Mouse (Mus musculus) embryonic facial prominence, embryonic 15.5 days (tissue): ENCODE results near the gene Cyren. TPM values are rescaled to one million over a fixed set of nuclear protein-coding genes. Genes with fewer than 3 reads are reported as not detected.

Experiments used
- ATAC-seq: fragments of 200-750 bp; cut with Nextera tagmentation; 2 replicates; pipeline ENCODE4 v1.8.0; 2017; ENCODE audit warnings: low read depth, moderate TSS enrichment; ENCODE audit not compliant: insufficient number of reproducible peaks, low FRiP score, low TSS enrichment
- H3K27ac ChIP-seq: fragments of 300-500 bp; sonication (generic); replicated peaks from 2 replicates; pipeline ENCODE4 v1.5.1; 2015; ENCODE audit warnings: mild to moderate bottlenecking, inconsistent platforms
- H3K27me3 ChIP-seq: fragments of 300-500 bp; sonication (generic); 2 replicates; pipeline ENCODE4 v1.6.1; 2015; ENCODE audit warnings: inconsistent platforms
- H3K36me3 ChIP-seq: fragments of 300-500 bp; sonication (generic); 2 replicates; pipeline ENCODE4 v1.6.1; 2015; ENCODE audit warnings: mild to moderate bottlenecking, inconsistent platforms
- H3K4me1 ChIP-seq: fragments of 300-500 bp; sonication (generic); 2 replicates; pipeline ENCODE4 v1.6.1; 2015; ENCODE audit warnings: inconsistent platforms
- H3K4me2 ChIP-seq: fragments of 300-500 bp; sonication (generic); replicated peaks from 2 replicates; pipeline ENCODE4 v1.6.1; 2015; ENCODE audit warnings: mild to moderate bottlenecking, inconsistent platforms
- H3K4me3 ChIP-seq: fragments of 300-500 bp; sonication (generic); replicated peaks from 2 replicates; pipeline ENCODE4 v1.5.1; 2015; ENCODE audit warnings: mild to moderate bottlenecking, inconsistent platforms
- H3K9ac ChIP-seq: fragments of 300-500 bp; sonication (generic); 2 replicates; pipeline ENCODE4 v1.6.1; 2015; ENCODE audit warnings: inconsistent platforms
- H3K9me3 ChIP-seq: fragments of 300-500 bp; sonication (generic); replicated peaks from 2 replicates; pipeline ENCODE4 v1.6.1; 2016; ENCODE audit warnings: inconsistent platforms
- WGBS: fragments of 180-500 bp; shearing (Covaris S2); methylation state at CpG from one replicate; pipeline ENCODE4 v1.1.7; 2015; 5-methylcytosine and 5-hydroxymethylcytosine counted together
- polyA plus RNA-seq: library from polyadenylated mRNA; unstranded; fragments of >200 nt; fragmentation: Nextera tagmentation; extraction: Ambion mirVana; gene quantifications from 2 replicates; pipeline ENCODE4 v1.2.1, GENCODE M21; 2015

Cyren gene
- polyA plus RNA-seq, 1 experiment from 2014 or later, result 17.4 TPM

- 39% methylated on average over 8 of the region's 8 CpGs for WGBS
- no peaks in the 10 kb centered on the region for H3K9me3 ChIP-seq
- H3K4me2 ChIP-seq, result peak overlapping the region; percentile 79
- peaks cover 11% of the 10 kb centered on the region for H3K4me1 ChIP-seq
- no peaks in the 10 kb centered on the region for H3K27me3 ChIP-seq
- peak overlapping the region; percentile 87 for H3K4me3 ChIP-seq
- ATAC-seq, result no peak
- peak overlapping the region; percentile 62; the same call in 1 of the 2 replicates for H3K9ac ChIP-seq
- H3K36me3 ChIP-seq, result peaks cover 29% of the 10 kb centered on the region
- peak overlapping the region; percentile 92; the same call in 1 of the 2 replicates for H3K27ac ChIP-seq
Measured at GRCm38 (mm10) chr6:34909631-34910345, 31.9 kb upstream of the Cyren start.

GRCm38 (mm10) chr6:34907696-34908260, 29.9 kb upstream of the Cyren start:
- Histone ChIP-seq H3K4me2 (no peak overlapping the region), H3K27me3 (no peaks in the 10 kb centered on the region), H3K9ac (no peak overlapping the region), H3K4me1 (peaks cover 11% of the 10 kb centered on the region), H3K9me3 (no peaks in the 10 kb centered on the region), H3K36me3 (peaks cover 45% of the 10 kb centered on the region), H3K27ac (no peak overlapping the region), H3K4me3 (no peak overlapping the region)
- WGBS, result 71% methylated on average over 18 of the region's 18 CpGs
- ATAC-seq, result no peak

GRCm38 (mm10) chr6:34907121-34907614, 29.3 kb upstream of the Cyren start:
- Histone ChIP-seq H3K9ac (no peak overlapping the region), H3K9me3 (no peaks in the 10 kb centered on the region), H3K27ac (no peak overlapping the region), H3K36me3 (peaks cover 50% of the 10 kb centered on the region), H3K4me2 (no peak overlapping the region), H3K4me1 (peaks cover 11% of the 10 kb centered on the region), H3K4me3 (no peak overlapping the region), H3K27me3 (no peaks in the 10 kb centered on the region)
- ATAC-seq, result no peak
- 28% methylated on average over 2 of the region's 2 CpGs for WGBS

- no peak for ATAC-seq
- H3K4me3 ChIP-seq, result no peak overlapping the region
- no peaks in the 10 kb centered on the region for H3K27me3 ChIP-seq
- no peaks in the 10 kb centered on the region for H3K9me3 ChIP-seq
- H3K9ac ChIP-seq, result no peak overlapping the region
- WGBS, result 78% methylated on average over 4 of the region's 4 CpGs
- H3K27ac ChIP-seq, result no peak overlapping the region
- H3K36me3 ChIP-seq, result peaks cover 53% of the 10 kb centered on the region
- peaks cover 11% of the 10 kb centered on the region for H3K4me1 ChIP-seq
- H3K4me2 ChIP-seq, result no peak overlapping the region
Measured at GRCm38 (mm10) chr6:34906661-34907060, 28.8 kb upstream of the Cyren start.

GRCm38 (mm10) chr6:34906125-34906524, 28.3 kb upstream of the Cyren start:
- 79% methylated on average over 2 of the region's 2 CpGs for WGBS
- ATAC-seq, result no peak
- H3K36me3 ChIP-seq, result peaks cover 58% of the 10 kb centered on the region

GRCm38 (mm10) chr6:34904361-34904760, 26.5 kb upstream of the Cyren start:
- 82% methylated on average over 6 of the region's 6 CpGs for WGBS
- H3K9me3 ChIP-seq, result no peaks in the 10 kb centered on the region
- no peak overlapping the region for H3K27ac ChIP-seq
- no peak for ATAC-seq
- H3K4me1 ChIP-seq, result peaks cover 2% of the 10 kb centered on the region; the same call in 1 of the 2 replicates
- peaks cover 75% of the 10 kb centered on the region for H3K36me3 ChIP-seq
- H3K4me2 ChIP-seq, result no peak overlapping the region
- H3K9ac ChIP-seq, result no peak overlapping the region
- no peak overlapping the region for H3K4me3 ChIP-seq
- no peaks in the 10 kb centered on the region for H3K27me3 ChIP-seq

More at GRCm38 (mm10) chr6:34906125-34906524, 28.3 kb upstream of the Cyren start:
- Histone ChIP-seq H3K9ac (no peak overlapping the region), H3K27ac (no peak overlapping the region), H3K4me2 (no peak overlapping the region), H3K27me3 (no peaks in the 10 kb centered on the region), H3K4me1 (peaks cover 11% of the 10 kb centered on the region), H3K9me3 (no peaks in the 10 kb centered on the region), H3K4me3 (no peak overlapping the region)

- WGBS, result 84% methylated on average over 10 of the region's 10 CpGs
- Histone ChIP-seq H3K27me3 (no peaks in the 10 kb centered on the region), H3K36me3 (peaks cover 79% of the 10 kb centered on the region), H3K27ac (no peak overlapping the region), H3K4me2 (no peak overlapping the region), H3K9ac (no peak overlapping the region), H3K4me1 (no peaks in the 10 kb centered on the region), H3K4me3 (no peak overlapping the region), H3K9me3 (no peaks in the 10 kb centered on the region)
- no peak for ATAC-seq
Measured at GRCm38 (mm10) chr6:34903851-34904250, 26.0 kb upstream of the Cyren start.

- Histone ChIP-seq H3K9ac (no peak overlapping the region), H3K36me3 (peaks cover 79% of the 10 kb centered on the region), H3K4me1 (no peaks in the 10 kb centered on the region), H3K4me2 (no peak overlapping the region), H3K27me3 (no peaks in the 10 kb centered on the region), H3K9me3 (no peaks in the 10 kb centered on the region), H3K27ac (no peak overlapping the region), H3K4me3 (no peak overlapping the region)
- 78% methylated on average over 5 of the region's 5 CpGs for WGBS
- ATAC-seq, result no peak
Measured at GRCm38 (mm10) chr6:34903441-34903840, 25.6 kb upstream of the Cyren start.

GRCm38 (mm10) chr6:34902578-34902977, 24.7 kb upstream of the Cyren start:
- Histone ChIP-seq H3K9me3 (no peaks in the 10 kb centered on the region), H3K4me1 (no peaks in the 10 kb centered on the region), H3K27ac (no peak overlapping the region), H3K4me3 (no peak overlapping the region), H3K36me3 (peaks cover 78% of the 10 kb centered on the region), H3K4me2 (no peak overlapping the region), H3K9ac (no peak overlapping the region), H3K27me3 (no peaks in the 10 kb centered on the region)
- WGBS, result 80% methylated on average over 7 of the region's 7 CpGs
- ATAC-seq, result no peak

- Histone ChIP-seq H3K27me3 (no peaks in the 10 kb centered on the region), H3K4me2 (no peak overlapping the region), H3K27ac (no peak overlapping the region), H3K4me1 (no peaks in the 10 kb centered on the region), H3K4me3 (no peak overlapping the region), H3K9me3 (no peaks in the 10 kb centered on the region), H3K9ac (no peak overlapping the region), H3K36me3 (peaks cover 77% of the 10 kb centered on the region)
- ATAC-seq, result no peak
- 58% methylated on average over 9 of the region's 9 CpGs for WGBS
Measured at GRCm38 (mm10) chr6:34901911-34902444, 24.1 kb upstream of the Cyren start.

GRCm38 (mm10) chr6:34900990-34901389, 23.1 kb upstream of the Cyren start:
- H3K27me3 ChIP-seq, result no peaks in the 10 kb centered on the region
- H3K4me2 ChIP-seq, result no peak overlapping the region

More at GRCm38 (mm10) chr6:34900990-34901389, 23.1 kb upstream of the Cyren start:
- H3K36me3 ChIP-seq, result peaks cover 67% of the 10 kb centered on the region
- H3K9ac ChIP-seq, result no peak overlapping the region
- H3K4me3 ChIP-seq, result no peak overlapping the region
- ATAC-seq, result no peak
- no peak overlapping the region for H3K27ac ChIP-seq
- H3K4me1 ChIP-seq, result no peaks in the 10 kb centered on the region
- H3K9me3 ChIP-seq, result no peaks in the 10 kb centered on the region
- WGBS, result 80% methylated on average over 2 of the region's 2 CpGs
